Mouse (Mus musculus): ENCODE results near the gene Arid1b. TPM values are rescaled to one million over a fixed set of nuclear protein-coding genes. Genes with fewer than 3 reads are reported as not detected.

Gene Arid1b
- polyA plus RNA-seq, 1 experiment from 2014 or later: 22.6 TPM

DNA sequence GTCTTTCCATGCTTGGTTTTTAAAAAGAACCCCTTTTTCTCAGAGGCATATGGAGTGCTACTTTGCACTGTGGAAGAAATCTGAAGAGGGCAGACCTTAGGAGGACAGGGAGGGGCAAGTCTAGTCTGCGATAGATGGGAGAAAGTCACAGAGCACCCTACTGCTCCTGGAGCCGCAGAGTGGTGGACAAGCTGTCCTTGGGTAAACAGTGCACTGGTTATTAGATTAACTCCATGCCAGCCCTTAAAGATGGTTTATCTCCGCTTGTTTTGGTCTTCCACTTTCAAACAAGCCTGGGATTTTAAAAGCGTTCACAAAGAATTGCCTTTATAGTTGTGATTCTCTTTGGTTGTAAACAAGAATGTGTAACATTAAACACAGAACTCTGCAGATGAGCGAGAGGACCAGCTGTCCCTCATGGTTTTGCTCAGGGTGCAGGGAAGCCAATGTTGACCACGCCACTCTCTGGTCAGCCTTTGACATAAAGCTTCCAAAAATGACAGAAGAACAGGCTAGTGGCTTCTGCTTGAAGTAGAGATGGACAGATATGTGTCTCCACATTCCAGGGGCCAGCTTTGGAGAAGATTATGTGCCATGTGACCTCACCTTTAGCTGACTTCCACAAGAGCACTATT, 234.6 kb downstream of the Arid1b start:
- peaks cover 29% of the 10 kb centered on the region for H3K4me1 ChIP-seq (ENCODE audit: control insufficient read depth, insufficient read depth, low read length)
- no peaks in the 10 kb centered on the region for H3K9me3 ChIP-seq (ENCODE audit: control insufficient read depth, low read depth, low read length)
- no peak overlapping the region for H3K4me2 ChIP-seq (replicated peaks; ENCODE audit: low read depth, low read length)
- WGBS: 51% methylated on average over 6 of the region's 6 CpGs
- H3K9ac ChIP-seq (replicated peaks; ENCODE audit: low read depth, low read length): no peak overlapping the region
- H3K4me3 ChIP-seq (ENCODE audit: low read depth, low read length): no peak overlapping the region
- no peaks in the 10 kb centered on the region for H3K27me3 ChIP-seq (ENCODE audit: control insufficient read depth, insufficient read depth, low read length)
- H3K36me3 ChIP-seq (ENCODE audit: control insufficient read depth, insufficient read depth, low read length): no peaks in the 10 kb centered on the region
- no peak for ATAC-seq (ENCODE audit: insufficient number of reproducible peaks, insufficient read depth, low FRiP score, low read depth)
- H3K27ac ChIP-seq (ENCODE audit: low read length): peak overlapping the region; percentile 39; the same call in 1 of the 2 replicates

DNA sequence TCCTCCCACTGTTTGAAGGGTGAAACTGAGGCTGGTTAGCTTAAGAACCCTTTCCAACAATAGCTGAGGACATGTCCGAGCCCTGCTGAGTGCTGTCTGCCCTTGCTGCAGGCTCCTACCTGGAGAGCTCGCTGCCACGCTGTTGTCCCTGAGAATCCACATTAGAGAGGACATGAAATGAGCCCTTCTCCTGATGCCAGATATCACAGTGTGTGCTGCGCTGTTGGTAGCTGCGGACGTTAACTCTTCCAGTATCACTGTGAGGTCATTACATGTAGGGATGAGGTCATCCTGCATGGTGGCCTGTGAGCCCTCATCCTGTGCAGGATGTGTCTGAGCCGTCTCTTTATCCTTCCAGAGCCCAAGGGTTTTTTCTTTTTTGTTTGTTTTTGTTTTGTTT, 235.9 kb downstream of the Arid1b start:
- Histone ChIP-seq H3K4me1 (ENCODE audit: control insufficient read depth, insufficient read depth, low read length) (peaks cover 29% of the 10 kb centered on the region), H3K4me2 (replicated peaks; ENCODE audit: low read depth, low read length) (no peak overlapping the region), H3K27me3 (ENCODE audit: control insufficient read depth, insufficient read depth, low read length) (no peaks in the 10 kb centered on the region), H3K27ac (ENCODE audit: low read length) (no peak overlapping the region), H3K4me3 (ENCODE audit: low read depth, low read length) (no peak overlapping the region), H3K36me3 (ENCODE audit: control insufficient read depth, insufficient read depth, low read length) (no peaks in the 10 kb centered on the region), H3K9ac (replicated peaks; ENCODE audit: low read depth, low read length) (no peak overlapping the region), H3K9me3 (ENCODE audit: control insufficient read depth, low read depth, low read length) (no peaks in the 10 kb centered on the region)
- no peak for ATAC-seq (ENCODE audit: insufficient number of reproducible peaks, insufficient read depth, low FRiP score, low read depth)
- 81% methylated on average over 7 of the region's 7 CpGs for WGBS

DNA sequence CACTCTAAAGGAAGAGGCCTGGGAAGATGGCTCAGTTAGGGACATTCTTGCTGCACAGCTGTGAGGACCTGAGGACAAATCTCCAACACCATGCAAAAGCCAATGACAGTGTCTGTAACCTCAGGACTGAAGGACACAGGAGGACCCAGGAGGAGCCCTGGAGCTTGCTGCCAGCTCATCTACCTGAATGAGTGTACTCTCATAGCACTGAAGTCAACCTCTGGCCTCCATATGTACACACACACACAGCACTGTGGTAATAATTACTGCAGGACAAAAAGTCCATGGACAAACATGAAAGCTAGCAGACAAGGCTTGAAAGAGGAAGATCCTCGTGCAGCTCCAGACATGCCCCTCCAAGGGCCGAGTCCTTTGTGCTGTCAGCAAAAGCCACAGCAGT, 238.0 kb downstream of the Arid1b start:
- no peak overlapping the region for H3K4me2 ChIP-seq (replicated peaks; ENCODE audit: low read depth, low read length)
- H3K9ac ChIP-seq (replicated peaks; ENCODE audit: low read depth, low read length): no peak overlapping the region
- ATAC-seq (ENCODE audit: insufficient number of reproducible peaks, insufficient read depth, low FRiP score, low read depth): no peak
- 47% methylated on average over 2 of the region's 2 CpGs for WGBS
- no peak overlapping the region for H3K4me3 ChIP-seq (ENCODE audit: low read depth, low read length)
- no peak overlapping the region for H3K27ac ChIP-seq (ENCODE audit: low read length)
- H3K36me3 ChIP-seq (ENCODE audit: control insufficient read depth, insufficient read depth, low read length): no peaks in the 10 kb centered on the region
- H3K27me3 ChIP-seq (ENCODE audit: control insufficient read depth, insufficient read depth, low read length): no peaks in the 10 kb centered on the region
- no peaks in the 10 kb centered on the region for H3K9me3 ChIP-seq (ENCODE audit: control insufficient read depth, low read depth, low read length)
- peaks cover 27% of the 10 kb centered on the region for H3K4me1 ChIP-seq (ENCODE audit: control insufficient read depth, insufficient read depth, low read length)

GRCm38 (mm10) chr17:5233991-5234390, 239.9 kb downstream of the Arid1b start:
- Histone ChIP-seq H3K4me1 (ENCODE audit: control insufficient read depth, insufficient read depth, low read length) (peaks cover 29% of the 10 kb centered on the region), H3K4me2 (replicated peaks; ENCODE audit: low read depth, low read length) (no peak overlapping the region), H3K9ac (replicated peaks; ENCODE audit: low read depth, low read length) (no peak overlapping the region), H3K27me3 (ENCODE audit: control insufficient read depth, insufficient read depth, low read length) (no peaks in the 10 kb centered on the region), H3K27ac (ENCODE audit: low read length) (no peak overlapping the region), H3K9me3 (ENCODE audit: control insufficient read depth, low read depth, low read length) (no peaks in the 10 kb centered on the region), H3K36me3 (ENCODE audit: control insufficient read depth, insufficient read depth, low read length) (no peaks in the 10 kb centered on the region), H3K4me3 (ENCODE audit: low read depth, low read length) (no peak overlapping the region)
- ATAC-seq (ENCODE audit: insufficient number of reproducible peaks, insufficient read depth, low FRiP score, low read depth): no peak
- 96% methylated on average over 1 of the region's 1 CpGs for WGBS

DNA sequence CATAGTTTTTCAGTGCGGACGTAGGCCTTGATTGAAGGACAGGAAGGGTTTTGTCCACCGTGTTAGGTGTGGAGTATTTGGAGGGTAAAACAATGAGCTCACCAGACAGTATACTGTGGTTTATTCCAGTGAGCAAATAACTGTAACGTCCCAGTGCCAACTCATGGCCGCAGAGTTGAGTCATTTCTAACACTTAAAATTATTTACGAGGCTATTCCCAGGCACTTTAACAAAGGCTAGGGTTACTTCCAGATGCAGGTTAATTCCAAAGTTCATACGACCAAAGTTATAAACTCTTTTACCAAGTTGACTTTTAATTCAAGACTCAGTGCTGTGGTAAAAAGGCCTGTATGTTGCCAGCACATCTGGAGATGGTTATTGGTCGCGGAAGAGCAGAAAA, 240.9 kb downstream of the Arid1b start:
- H3K36me3 ChIP-seq (ENCODE audit: control insufficient read depth, insufficient read depth, low read length): no peaks in the 10 kb centered on the region
- ATAC-seq (ENCODE audit: insufficient number of reproducible peaks, insufficient read depth, low FRiP score, low read depth): no peak; the same call in 1 of the 2 replicates
- no peaks in the 10 kb centered on the region for H3K27me3 ChIP-seq (ENCODE audit: control insufficient read depth, insufficient read depth, low read length)
- no peak overlapping the region for H3K4me3 ChIP-seq (ENCODE audit: low read depth, low read length)
- 71% methylated on average over 9 of the region's 9 CpGs for WGBS
- no peaks in the 10 kb centered on the region for H3K9me3 ChIP-seq (ENCODE audit: control insufficient read depth, low read depth, low read length)
- no peak overlapping the region for H3K4me2 ChIP-seq (replicated peaks; ENCODE audit: low read depth, low read length)
- H3K9ac ChIP-seq (replicated peaks; ENCODE audit: low read depth, low read length): no peak overlapping the region
- H3K4me1 ChIP-seq (ENCODE audit: control insufficient read depth, insufficient read depth, low read length): peaks cover 29% of the 10 kb centered on the region
- no peak overlapping the region for H3K27ac ChIP-seq (ENCODE audit: low read length)

DNA sequence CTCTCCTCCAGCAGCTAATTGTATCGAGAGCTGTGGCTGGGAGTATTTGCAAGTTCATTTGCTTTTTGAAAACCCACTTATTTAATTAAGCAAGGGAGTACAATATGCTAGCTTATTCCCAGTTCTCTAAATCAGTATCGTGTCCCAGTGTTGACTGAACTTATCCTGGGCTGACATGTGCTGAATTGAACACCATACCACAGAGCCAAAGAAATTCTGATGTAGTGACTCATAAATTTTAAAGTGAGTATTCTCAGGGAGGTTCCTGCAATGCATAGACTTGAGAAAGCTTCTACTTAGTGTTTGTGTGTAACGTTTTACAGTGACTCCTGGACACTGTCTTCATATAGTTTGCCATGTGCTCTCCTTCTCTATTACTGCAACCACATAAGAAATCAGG, 243.6 kb downstream of the Arid1b start:
- Histone ChIP-seq H3K4me3 (ENCODE audit: low read depth, low read length) (no peak overlapping the region), H3K27me3 (ENCODE audit: control insufficient read depth, insufficient read depth, low read length) (no peaks in the 10 kb centered on the region), H3K9me3 (ENCODE audit: control insufficient read depth, low read depth, low read length) (no peaks in the 10 kb centered on the region), H3K4me1 (ENCODE audit: control insufficient read depth, insufficient read depth, low read length) (peaks cover 20% of the 10 kb centered on the region), H3K27ac (ENCODE audit: low read length) (peak overlapping the region; percentile 44; the same call in 1 of the 2 replicates), H3K9ac (replicated peaks; ENCODE audit: low read depth, low read length) (no peak overlapping the region), H3K36me3 (ENCODE audit: control insufficient read depth, insufficient read depth, low read length) (no peaks in the 10 kb centered on the region), H3K4me2 (replicated peaks; ENCODE audit: low read depth, low read length) (no peak overlapping the region)
- ATAC-seq (ENCODE audit: insufficient number of reproducible peaks, insufficient read depth, low FRiP score, low read depth): peak; percentile 71
- 38% methylated on average over 3 of the region's 3 CpGs for WGBS

DNA sequence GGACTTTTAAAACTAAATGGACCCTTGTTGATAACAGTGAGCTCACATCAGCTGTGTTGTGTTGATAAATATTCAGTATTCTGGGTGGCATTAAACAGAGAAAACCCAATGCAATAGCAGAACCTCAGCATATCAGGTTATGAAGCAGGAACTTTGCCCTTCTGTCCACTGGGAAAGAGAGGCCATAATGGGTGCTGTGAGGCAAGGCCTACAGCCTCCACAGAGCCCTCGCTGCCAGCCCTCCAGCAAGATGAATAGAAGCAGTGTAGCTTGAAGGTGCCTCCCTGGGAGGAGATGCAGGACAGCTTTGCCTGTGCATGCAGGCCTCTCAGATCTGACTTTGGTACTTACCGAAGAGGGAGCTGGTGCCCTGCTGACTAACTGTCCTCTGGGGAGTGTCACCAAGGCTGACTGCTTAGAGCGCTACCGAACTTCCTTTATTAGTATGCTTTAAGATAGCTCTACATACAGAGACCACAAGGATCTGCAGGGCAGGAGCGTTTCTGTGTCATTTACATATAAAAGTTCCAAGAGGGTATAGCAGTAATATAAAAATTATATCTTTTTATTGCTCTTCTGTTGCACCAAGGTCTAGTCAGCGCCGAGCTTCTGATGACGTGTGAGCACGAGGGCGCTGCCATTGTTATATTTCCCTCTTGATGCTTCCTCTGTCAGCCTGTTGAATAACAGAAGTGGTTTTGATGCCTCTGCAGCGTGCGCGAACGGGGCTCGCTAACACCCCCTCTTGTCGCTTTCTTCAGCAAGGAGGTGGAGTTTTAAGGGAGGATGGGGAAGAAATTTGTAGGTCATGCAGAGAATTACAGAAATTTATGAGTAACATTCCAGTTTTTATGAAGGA, 244.5 kb downstream of the Arid1b start:
- Histone ChIP-seq H3K4me2 (replicated peaks; ENCODE audit: low read depth, low read length) (no peak overlapping the region), H3K4me3 (ENCODE audit: low read depth, low read length) (no peak overlapping the region), H3K36me3 (ENCODE audit: control insufficient read depth, insufficient read depth, low read length) (no peaks in the 10 kb centered on the region), H3K27ac (ENCODE audit: low read length) (no peak overlapping the region), H3K9me3 (ENCODE audit: control insufficient read depth, low read depth, low read length) (no peaks in the 10 kb centered on the region), H3K4me1 (ENCODE audit: control insufficient read depth, insufficient read depth, low read length) (peaks cover 20% of the 10 kb centered on the region), H3K9ac (replicated peaks; ENCODE audit: low read depth, low read length) (no peak overlapping the region), H3K27me3 (ENCODE audit: control insufficient read depth, insufficient read depth, low read length) (no peaks in the 10 kb centered on the region)
- ATAC-seq (ENCODE audit: insufficient number of reproducible peaks, insufficient read depth, low FRiP score, low read depth): no peak
- WGBS: 75% methylated on average over 16 of the region's 16 CpGs

GRCm38 (mm10) chr17:5244526-5244925, 250.4 kb downstream of the Arid1b start:
- Histone ChIP-seq H3K27ac (ENCODE audit: low read length) (no peak overlapping the region), H3K4me1 (ENCODE audit: control insufficient read depth, insufficient read depth, low read length) (peaks cover 18% of the 10 kb centered on the region), H3K9ac (replicated peaks; ENCODE audit: low read depth, low read length) (no peak overlapping the region), H3K36me3 (ENCODE audit: control insufficient read depth, insufficient read depth, low read length) (no peaks in the 10 kb centered on the region), H3K27me3 (ENCODE audit: control insufficient read depth, insufficient read depth, low read length) (no peaks in the 10 kb centered on the region), H3K4me2 (replicated peaks; ENCODE audit: low read depth, low read length) (no peak overlapping the region), H3K9me3 (ENCODE audit: control insufficient read depth, low read depth, low read length) (no peaks in the 10 kb centered on the region), H3K4me3 (ENCODE audit: low read depth, low read length) (no peak overlapping the region)
- 96% methylated on average over 2 of the region's 2 CpGs for WGBS
- ATAC-seq (ENCODE audit: insufficient number of reproducible peaks, insufficient read depth, low FRiP score, low read depth): no peak

Data from stomach, embryonic 14.5 days (tissue).